Mouse (Mus musculus): ENCODE data around the gene Gimap3.

Gene Gimap3

DNA sequence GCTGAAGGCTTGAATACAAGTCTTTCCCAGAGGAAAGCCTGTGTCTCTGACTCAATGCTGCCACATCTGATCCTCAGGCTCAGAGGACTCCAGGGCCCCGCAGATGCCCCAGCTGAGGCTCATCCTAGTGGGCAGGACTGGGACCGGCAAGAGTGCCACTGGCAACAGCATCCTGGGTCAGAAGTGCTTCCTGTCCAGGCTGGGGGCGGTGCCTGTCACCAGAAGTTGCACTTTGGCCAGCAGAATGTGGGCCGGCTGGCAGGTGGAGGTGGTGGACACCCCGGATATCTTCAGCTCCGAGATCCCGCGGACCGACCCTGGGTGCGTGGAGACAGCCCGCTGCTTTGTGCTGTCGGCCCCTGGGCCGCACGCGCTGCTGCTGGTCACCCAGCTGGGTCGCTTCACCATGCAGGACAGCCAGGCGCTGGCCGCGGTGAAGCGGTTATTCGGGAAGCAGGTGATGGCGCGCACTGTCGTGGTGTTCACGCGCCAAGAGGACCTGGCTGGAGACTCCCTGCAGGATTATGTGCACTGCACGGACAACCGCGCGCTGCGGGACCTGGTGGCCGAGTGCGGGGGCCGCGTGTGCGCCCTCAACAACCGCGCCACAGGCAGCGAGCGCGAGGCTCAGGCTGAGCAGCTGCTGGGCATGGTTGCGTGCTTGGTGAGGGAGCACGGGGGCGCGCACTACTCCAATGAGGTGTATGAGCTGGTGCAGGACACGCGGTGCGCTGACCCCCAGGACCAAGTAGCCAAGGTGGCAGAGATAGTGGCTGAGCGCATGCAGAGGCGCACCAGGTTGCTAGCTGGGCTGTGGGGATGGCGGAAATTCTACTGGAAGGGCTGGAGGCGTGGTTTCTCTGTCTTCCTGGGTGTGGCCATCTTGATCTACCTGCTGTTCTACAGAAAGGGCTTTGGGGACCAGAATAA, 28.0 kb downstream of the Gimap3 start:
- DNase-seq (ENCODE audit: low read depth, low spot score), result no peak

DNA sequence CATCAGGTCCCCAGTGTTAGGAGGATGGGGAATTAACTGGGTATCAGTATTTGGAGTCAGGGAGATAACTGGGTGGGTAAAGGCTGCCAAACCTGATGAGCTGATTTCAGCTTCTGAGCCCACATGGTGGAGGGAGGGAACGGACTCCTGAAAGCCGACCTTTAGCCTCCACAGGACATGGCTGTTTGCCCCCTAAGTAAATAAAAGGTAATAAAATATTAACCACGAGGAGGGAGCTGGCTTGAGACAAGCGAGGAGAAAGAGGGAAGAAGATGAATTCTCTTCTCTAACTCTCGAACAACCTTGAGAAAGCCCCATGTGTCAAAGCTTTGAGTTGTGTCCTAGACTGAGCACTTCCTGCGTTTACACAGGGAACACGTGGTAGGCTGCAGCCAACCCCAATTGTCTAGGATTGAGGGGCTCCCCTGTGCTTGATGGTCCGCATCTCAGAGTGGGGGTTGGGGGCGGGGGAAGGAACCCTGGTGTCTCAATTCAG, 28.9 kb downstream of the Gimap3 start:
- DNase-seq (ENCODE audit: low read depth, low spot score), result no peak

DNA sequence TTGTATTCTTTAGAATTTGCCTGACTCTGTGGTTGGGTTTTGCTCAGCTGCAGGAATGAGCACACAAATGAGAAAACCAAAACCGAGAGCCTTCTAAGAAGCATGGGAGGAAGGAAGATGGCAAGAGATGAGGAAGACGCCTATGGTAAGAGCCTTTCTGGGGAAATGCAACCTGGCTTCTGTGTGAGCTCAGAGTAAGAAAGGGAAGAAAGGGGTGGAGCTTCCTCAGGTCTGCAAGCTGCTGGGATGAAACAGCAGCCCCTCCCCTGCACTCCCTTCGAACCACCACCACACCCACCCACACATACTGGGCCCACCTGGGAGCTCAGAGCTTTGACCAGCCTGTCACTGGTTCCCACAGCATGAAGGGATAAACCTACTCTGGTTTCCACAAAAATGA, 29.4 kb downstream of the Gimap3 start:
- no peak for DNase-seq (ENCODE audit: low read depth, low spot score)

DNA sequence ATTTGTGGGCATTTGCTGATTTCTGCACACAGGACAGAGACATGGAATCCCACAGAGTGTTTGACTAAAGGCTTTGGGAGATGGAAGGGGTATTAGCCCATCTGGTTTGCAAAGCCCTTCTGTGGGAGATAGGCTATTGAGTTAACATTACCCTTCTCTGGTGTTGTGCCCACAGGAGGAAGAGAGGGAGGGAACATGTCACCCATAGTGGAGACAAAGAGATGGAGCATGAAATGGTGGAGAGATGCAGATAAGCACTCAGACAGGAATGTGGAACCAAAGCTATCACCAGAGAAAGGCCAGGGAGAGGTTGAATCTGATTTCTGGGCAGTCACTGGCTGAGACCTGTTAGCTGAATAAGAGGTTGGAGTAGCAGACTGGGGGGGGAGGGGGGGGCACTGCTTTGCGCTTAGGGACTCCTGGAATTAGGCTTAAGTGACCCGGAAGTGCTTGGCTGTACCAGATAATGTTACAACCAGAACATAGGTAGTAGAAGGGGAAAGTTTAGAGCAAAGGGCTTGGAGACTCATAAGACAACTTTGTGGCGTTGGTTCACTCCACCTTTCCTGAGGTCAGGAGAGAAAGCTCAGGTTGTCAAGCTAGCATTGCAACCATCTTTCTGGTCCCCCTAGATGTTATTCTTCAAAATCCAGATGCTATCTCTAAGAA, 30.0 kb downstream of the Gimap3 start:
- no peak for DNase-seq (ENCODE audit: low read depth, low spot score)

DNA sequence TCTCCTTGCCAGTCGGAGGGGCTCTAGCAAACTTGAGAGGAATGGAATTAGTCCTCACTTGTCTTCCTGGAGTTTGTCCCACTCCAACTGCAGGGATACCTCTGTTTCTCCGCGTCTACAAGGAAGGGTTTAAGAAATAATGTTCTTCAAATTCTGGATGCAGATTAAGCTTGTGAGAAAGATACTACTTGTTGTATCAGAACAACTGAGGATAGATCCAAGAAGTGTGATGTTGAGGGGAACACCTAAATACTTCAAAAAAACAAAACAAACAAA, 30.9 kb downstream of the Gimap3 start:
- no peak for DNase-seq (ENCODE audit: low read depth, low spot score)

DNA sequence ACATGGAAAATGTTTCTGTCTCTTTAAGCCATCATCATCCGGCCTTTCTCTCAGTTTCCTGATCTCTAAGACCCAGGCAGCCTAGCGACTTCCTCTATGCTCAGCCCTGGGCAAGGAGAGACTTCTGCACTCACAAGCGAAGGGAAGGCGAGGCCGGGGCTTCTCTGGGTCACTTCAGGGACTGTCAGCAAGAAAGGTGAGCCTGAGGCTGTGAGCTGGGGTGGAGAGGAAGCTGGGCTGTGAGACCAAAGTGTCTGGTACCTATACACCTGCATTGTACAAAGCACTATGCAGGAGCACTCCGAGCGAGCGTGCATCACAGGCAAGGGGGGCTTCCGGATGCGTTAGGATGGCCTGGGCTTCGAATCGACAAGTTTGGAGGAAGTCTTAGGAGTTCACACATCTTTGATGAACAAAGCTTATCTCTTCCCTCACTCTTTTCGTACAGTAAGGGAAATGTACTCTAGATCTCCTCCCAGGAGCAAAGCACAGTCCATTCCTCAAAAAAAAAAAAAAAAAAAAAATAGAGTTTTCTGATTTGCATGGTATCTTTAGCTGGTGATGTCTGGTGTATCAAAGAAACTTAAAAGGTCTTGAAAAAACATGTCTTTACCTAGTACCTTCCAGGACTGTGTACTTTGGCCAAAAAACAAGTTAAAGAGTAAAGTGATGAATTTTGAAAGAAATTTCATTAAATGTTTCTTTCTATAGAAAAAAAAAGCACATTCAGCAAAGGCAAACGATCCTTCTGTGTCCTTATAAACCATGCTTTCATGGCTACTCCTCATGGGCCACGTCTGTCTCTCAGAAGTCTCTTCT, 31.5 kb downstream of the Gimap3 start, which contains the start of gene Gimap1:
TSS of gene Gimap1 (plus strand) at position 94 of the 819 bp plus-strand sequence.
- DNase-seq (ENCODE audit: low read depth, low spot score), result no peak

DNA sequence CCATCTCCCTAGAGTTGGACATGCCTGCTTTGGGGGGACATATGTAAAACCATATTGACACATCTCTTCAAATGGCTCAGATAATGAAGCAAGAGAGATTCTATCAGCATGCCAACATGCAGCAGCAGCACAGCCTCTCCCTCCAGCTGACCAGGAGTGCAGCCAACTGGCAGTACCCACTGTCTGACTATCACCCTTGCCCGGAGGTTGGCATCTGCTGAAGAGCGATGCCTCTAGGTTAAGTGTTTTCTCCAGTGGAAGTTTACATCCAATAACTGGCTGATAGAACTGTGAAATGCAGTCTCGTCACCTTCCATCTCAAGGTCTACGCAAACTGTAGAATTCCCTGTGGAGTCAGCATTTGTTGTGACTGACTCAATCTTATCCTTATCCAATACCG, 33.0 kb downstream of the Gimap3 start:
- DNase-seq (ENCODE audit: low read depth, low spot score), result no peak

DNA sequence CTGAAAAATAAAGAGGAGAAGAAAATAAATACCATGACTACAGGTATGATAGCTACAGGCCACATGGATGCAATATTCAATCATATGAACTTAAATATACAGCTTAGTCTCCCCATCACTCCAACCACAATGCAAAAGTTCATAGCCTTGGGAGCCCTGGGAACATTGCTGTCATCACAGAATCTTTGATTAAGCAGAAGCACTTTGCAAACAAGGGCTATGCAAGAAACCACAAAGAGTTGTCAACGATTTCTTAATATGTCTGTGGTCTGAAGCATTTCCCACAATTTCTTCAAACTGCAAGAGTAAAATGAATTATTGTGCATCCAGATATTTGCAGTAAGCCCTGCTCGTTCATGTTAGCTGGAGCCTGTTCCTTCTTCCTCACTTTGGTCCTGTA, 33.6 kb downstream of the Gimap3 start:
- no peak for DNase-seq (ENCODE audit: low read depth, low spot score)

DNA sequence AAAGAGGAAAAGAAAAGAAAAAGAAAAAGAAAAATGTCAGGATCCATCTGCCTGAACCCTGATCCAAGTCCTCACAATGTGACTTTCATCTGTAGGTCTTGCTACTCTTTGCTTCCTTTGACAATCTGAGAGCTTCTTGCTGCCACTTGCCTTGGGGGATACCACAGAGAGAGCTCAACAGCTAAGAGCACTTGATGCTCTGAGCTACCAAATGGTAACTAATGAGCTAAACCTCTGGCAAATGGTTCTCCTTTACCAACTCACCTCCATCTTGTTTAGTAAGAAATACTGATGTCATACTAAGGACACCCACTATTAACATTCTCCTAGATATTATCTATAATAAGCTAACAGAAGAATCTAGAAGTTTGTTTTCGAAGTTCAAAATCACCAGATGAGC, 37.0 kb downstream of the Gimap3 start:
- no peak for DNase-seq (ENCODE audit: low read depth, low spot score)

DNA sequence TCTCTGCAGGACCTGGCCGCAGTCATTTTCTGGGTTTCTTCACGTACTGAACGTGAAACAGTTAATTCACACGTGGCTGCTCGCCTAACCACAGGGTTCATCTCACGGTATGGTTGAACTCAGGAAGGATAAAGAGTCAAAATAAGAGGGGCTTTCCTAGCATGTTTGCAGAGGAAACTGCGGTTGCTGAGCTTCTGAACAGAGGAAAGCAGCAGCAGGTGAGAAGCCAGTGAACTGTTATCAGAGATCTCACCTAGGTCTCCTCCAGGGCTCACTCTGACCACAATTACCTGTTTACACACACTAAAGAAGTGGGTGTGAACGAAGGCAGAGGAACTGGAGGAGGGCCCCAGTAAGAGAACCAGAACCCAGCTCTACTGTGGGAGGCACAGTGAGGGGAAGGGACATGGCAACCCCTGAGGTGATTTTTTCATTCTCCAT, 37.8 kb downstream of the Gimap3 start:
- no peak for DNase-seq (ENCODE audit: low read depth, low spot score)

DNA sequence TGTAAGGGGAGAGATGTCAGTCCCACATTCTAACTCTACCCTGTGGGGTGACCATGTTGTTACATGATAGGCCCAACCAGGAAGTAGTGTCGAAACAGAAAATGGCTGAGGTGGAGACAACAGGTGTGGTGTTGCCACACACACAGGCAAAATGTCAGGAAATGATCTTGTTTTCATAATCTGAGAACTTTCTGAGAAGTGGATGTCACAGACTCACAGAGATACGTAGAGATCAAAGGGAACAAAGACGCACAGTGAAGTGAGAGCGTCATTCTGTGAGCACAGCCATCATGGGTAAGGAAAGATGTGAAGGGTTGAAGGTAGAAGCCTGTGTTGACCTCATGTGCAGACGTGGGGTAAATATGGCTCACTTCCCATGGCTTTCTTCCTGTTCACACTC, 42.9 kb downstream of the Gimap3 start:
- no peak for DNase-seq (ENCODE audit: low read depth, low spot score)

DNA sequence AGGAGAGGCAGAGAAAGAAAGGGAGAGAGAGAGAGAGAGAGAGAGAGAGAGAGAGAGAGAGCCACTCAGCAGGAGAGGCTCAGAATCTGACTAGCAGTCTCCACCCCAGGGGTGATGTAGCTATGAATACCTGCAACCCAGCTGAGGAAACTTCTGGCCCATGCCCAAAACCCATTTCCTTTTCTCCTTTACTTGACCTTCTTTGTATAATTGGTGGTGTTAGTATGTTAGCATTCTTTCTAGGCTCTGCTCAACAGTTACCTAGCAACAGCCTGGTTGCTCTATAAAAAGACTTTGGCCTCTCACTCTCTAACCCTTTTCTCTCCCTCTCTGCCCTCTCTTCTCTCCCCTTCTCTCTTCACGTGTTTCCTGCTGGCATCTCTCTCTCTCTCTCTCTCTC, 45.2 kb downstream of the Gimap3 start:
- DNase-seq (ENCODE audit: low read depth, low spot score), result no peak

DNA sequence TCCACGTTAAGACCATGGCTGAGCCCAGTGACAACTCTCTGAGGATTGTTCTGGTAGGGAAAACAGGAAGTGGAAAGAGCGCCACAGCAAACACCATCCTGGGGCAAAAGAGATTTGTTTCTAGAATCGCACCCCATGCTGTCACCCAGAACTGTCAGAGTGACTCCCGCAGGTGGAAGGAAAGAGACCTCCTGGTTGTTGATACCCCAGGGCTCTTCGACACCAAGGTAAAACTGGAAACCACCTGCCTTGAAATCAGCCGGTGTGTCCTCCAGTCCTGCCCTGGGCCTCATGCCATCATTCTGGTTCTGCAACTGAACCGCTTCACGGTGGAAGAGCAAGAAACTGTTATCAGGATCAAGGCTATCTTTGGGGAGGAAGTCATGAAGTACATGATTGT, 47.2 kb downstream of the Gimap3 start:
- DNase-seq (ENCODE audit: low read depth, low spot score), result no peak

DNA sequence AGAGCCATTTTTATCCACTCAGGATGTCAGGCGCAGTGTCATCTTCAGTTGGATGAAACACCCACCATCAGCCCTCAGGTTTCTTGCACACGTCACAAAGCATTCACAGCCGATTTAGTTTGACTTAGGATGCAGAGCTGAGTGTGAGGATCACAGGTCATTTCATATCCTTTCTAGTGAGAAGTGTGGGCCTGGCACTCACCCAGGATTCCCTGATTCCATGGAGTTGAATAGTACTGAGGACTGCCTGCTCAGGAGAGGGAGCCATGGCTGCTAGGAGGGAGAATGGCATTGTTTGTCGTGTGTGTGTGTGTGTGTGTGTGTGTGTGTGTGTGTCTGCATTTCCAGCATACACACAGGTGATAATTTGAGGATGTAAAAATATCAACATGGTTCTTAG, 50.3 kb downstream of the Gimap3 start:
- DNase-seq (ENCODE audit: low read depth, low spot score), result no peak

DNA sequence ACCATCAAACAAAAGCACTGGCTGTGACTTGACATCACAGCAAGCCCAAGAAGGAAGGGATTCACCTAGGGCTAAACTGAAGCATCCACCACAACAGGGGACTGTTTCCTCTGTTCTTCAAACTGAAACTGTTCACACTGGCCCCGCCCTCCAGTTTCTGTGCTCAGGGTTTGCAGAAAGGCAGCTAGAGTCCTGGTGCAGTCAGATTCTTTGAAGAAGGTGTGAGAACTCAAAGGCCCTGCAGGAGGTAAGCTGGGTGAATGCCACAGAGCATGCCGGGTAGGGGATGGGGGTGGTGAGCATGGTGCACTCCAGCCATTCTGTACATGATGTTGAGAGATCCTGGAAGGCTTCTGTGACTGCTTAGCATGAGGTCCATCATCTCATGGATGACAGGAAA, 52.2 kb downstream of the Gimap3 start, which contains the start of the genes Gm28053 and Gimap7:
TSS of gene Gm28053 (plus strand) at position 153 of the 400 bp plus-strand sequence.
TSS of gene Gimap7 (plus strand) at position 167 of the 400 bp plus-strand sequence.
- DNase-seq (ENCODE audit: low read depth, low spot score), result no peak
